Mouse (Mus musculus) kidney, adult 2 months (tissue): ENCODE measurements around the gene Mrps14.

ENCODE experiments used
- CTCF ChIP-seq: fragments of 200-500 bp; conservative IDR thresholded peaks from 2 replicates; pipeline ENCODE4 v1.5.1; 2011; ENCODE audit warnings: low read depth, mild to moderate bottlenecking, control low read depth, low read length, moderate library complexity, mixed read lengths; ENCODE audit not compliant: insufficient read depth, insufficient read length
- POLR2A ChIP-seq: fragments of 200-500 bp; IDR thresholded peaks from one replicate; pipeline ENCODE4 v1.6.1; 2011; ENCODE audit warnings: low read depth, low read length, control low read depth

DNA sequence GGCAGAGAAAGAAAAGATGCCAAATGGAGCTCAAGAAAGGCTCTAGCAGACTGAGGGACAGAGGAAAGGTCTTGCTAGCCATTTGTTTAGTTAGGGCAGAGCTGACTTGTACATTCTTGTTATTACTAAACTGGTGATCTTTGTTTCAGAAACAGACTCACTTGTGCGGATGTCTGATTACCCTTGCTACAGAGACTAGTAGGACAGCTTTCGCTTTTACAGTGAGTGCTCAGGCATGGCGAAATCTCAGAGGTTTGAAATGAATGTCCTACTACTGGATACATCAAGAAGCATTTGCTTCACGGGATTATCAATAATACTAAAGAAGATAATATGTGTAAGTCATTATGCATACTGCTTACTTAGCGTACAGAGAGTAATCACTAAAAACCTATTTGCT is 49.7 kb downstream of the Mrps14 start:
- TF ChIP-seq POLR2A (no peak), CTCF (no peak)
